Mouse (Mus musculus) urinary bladder, postnatal 0 days (tissue): ENCODE measurements around the gene Vldlr. TPM values are rescaled to one million over a fixed set of nuclear protein-coding genes. Genes with fewer than 3 reads are reported as not detected.

Experiments
- polyA plus RNA-seq: library from polyadenylated mRNA; unstranded; fragments of >200 nt; fragmentation: Nextera tagmentation; extraction: Ambion mirVana; gene quantifications from 2 replicates; pipeline ENCODE4 v1.2.1, GENCODE M21; 2015

Gene Vldlr
- polyA plus RNA-seq = 10.6 and 12.1 TPM in 2 replicates

DNA sequence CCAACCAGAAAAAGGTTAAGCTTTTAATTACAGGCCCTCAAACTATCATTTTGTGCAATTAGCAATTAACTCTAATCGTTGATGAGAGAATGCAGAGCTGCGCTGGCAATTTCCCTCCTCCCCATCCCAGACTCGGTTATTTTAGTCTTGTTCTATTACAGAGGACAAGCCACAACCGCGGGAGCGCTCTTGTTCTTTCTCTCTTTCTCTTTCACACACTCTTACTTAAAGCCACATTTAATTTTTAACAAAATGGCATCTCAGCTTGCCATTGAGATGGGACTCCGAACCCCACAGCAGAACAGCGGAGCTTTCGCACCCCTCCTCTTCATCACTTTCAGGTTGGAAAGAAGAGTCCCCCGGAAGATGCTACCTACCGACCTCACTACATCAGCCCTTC lies at the start of gene Vldlr:
Gene Vldlr (plus strand): TSS at position 167 of the 400 bp plus-strand sequence.

Other genes starting within 250 kb of the Vldlr start
- gene Kcnv2, start 106.1 kb downstream of the Vldlr start, polyA plus RNA-seq = 0.02 TPM in 1 of 2 replicates, not detected in the other
- gene Pum3, start 213.3 kb downstream of the Vldlr start, polyA plus RNA-seq = 40.1 and 49.0 TPM in 2 replicates